Mouse (Mus musculus): ENCODE measurements around the gene Pcsk5.

Gene Pcsk5

DNA sequence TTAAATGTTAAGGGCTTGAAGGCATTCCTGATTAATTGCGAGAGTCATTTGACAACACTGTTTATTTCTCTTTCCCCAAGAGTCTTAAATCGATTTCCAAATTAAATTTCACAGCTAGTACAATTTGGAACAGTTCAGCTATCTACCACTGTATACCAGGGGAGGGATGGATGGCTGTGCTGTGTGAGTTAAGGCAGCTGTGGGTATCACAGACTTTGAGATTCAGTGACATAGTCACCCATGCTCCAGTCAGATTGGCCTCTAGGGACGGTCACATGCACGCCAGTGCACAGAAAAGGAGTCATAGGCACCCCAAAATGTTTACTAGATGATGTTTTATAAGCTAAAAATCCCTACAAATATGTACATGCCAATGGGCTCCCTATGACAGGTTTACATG, 260.0 kb downstream of the Pcsk5 start:
- DNase-seq (ENCODE audit: low read depth, low spot score): no peak

GRCm38 (mm10) chr19:17574564-17574963, 262.9 kb downstream of the Pcsk5 start:
- DNase-seq (ENCODE audit: low read depth, low spot score): no peak

GRCm38 (mm10) chr19:17572315-17572714, 265.1 kb downstream of the Pcsk5 start:
- no peak for DNase-seq (ENCODE audit: low read depth, low spot score)

DNA sequence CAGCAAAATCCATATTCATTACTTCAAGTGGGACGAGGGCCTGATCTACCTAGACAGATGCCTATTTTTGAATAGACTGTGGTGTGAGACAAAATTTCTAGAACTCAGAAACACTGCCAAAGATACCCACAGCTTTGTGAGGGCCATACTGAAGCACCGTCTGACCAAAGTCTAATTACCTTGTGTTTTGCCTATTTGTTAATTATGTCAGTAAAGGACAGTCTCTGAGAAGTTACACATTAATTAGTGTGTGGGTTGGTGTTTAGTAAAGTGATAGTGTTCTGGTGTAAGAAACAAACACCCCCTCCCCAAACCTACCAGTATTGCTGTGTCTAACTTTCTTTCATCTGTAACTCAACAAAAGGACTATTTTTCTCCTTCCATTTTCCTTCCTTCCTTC, 266.5 kb downstream of the Pcsk5 start:
- DNase-seq (ENCODE audit: low read depth, low spot score): no peak

GRCm38 (mm10) chr19:17567264-17567663, 270.2 kb downstream of the Pcsk5 start:
- DNase-seq (ENCODE audit: low read depth, low spot score): no peak

GRCm38 (mm10) chr19:17566097-17566496, 271.3 kb downstream of the Pcsk5 start:
- no peak for DNase-seq (ENCODE audit: low read depth, low spot score)

GRCm38 (mm10) chr19:17558764-17559163, 278.7 kb downstream of the Pcsk5 start:
- DNase-seq (ENCODE audit: low read depth, low spot score): no peak

DNA sequence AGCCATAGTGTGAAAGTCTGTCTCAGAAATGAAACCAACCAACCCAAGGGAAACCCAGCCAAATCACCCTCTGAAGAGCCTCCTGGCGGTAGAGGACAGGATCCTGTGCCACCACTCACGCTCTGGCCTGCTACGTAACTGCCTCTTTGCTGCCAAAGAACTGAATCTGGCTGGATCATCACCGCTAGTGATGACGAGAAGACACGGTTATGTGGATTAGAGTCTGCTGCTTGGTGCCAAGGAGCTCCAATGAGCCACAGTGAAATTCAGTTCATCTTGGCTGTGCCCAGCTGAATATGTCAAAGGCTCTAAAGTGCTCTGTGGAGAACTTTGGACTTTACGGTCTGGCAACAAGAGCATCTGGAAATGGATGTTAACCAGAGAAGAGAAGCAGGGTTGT, 282.3 kb downstream of the Pcsk5 start:
- DNase-seq (ENCODE audit: low read depth, low spot score): no peak

GRCm38 (mm10) chr19:17554571-17554970, 282.9 kb downstream of the Pcsk5 start:
- DNase-seq (ENCODE audit: low read depth, low spot score): no peak

GRCm38 (mm10) chr19:17553396-17554100, 283.9 kb downstream of the Pcsk5 start:
- DNase-seq (ENCODE audit: low read depth, low spot score): no peak

GRCm38 (mm10) chr19:17528746-17529532, 308.5 kb downstream of the Pcsk5 start:
- no peak for DNase-seq (ENCODE audit: low read depth, low spot score)

- no peak for DNase-seq (ENCODE audit: low read depth, low spot score)
These were observed 311.9 kb downstream of the Pcsk5 start for GRCm38 (mm10) chr19:17525558-17525957.

- DNase-seq (ENCODE audit: low read depth, low spot score): no peak
These were observed 323.0 kb downstream of the Pcsk5 start for GRCm38 (mm10) chr19:17514456-17514855.

DNA sequence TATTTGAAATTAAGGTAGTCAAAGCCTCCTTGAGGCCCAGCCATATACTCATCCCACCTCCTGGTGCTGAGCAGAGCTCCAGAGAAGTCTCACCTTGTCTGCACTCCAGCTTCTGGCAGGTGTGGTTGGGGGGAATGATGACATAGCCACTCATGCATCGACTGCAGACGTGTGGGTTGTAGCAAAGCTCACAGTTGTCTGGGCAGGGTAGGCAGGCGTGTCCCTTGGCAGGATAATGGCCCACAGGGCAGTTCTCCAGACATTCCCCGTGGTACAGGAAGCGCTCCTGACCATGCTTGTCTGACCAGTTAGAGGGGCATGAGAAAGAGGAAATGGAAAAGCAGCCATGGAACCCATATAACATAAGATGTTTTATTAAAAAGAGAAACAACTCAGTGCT, 326.1 kb downstream of the Pcsk5 start:
- no peak for DNase-seq (ENCODE audit: low read depth, low spot score)

DNA sequence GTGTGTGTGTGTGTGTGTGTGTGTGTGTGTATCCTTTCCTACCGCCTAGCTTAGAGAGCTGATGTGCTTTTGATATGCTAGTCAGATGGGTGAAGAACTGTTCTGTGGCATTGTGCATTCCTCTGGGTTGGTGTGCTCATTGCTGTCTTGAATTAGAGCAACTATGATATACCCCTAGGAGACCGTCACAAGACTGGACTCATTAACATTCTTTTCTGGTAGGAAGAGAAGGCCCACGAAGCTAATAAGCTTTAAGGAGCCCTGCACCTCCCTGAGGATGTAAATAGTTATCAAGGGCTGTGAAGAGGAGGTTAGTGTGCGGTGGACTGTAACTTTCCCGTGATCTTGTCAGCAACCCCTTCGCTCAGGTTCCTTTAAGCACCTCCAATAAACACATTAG, 333.2 kb downstream of the Pcsk5 start:
- no peak for DNase-seq (ENCODE audit: low read depth, low spot score)

- no peak for DNase-seq (ENCODE audit: low read depth, low spot score)
These were observed 338.7 kb downstream of the Pcsk5 start for GRCm38 (mm10) chr19:17498586-17499235.

DNA sequence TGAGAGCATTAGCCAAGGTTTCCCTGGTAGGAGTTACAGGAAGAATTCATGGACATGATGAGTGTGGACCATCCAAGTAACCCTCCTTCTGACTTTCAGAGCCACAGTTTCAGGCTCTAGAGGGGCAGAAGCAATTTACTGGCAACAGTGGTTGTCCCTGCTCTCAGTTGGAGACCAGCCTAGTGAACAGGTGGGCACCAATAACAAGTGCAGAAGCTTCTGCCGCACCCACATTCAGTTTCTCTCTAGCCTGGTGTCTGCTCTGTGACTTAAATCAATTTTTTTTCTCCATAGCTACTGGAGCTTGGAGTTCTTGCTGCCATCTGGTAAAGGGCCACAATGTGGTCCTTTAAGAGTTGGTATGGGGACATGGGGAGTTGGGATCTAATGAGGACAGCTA, 341.3 kb downstream of the Pcsk5 start:
- no peak for DNase-seq (ENCODE audit: low read depth, low spot score)

- no peak for DNase-seq (ENCODE audit: low read depth, low spot score)
These were observed 345.4 kb downstream of the Pcsk5 start for GRCm38 (mm10) chr19:17491822-17492544.

- no peak for DNase-seq (ENCODE audit: low read depth, low spot score)
These were observed 346.1 kb downstream of the Pcsk5 start for GRCm38 (mm10) chr19:17491322-17491721.

DNA sequence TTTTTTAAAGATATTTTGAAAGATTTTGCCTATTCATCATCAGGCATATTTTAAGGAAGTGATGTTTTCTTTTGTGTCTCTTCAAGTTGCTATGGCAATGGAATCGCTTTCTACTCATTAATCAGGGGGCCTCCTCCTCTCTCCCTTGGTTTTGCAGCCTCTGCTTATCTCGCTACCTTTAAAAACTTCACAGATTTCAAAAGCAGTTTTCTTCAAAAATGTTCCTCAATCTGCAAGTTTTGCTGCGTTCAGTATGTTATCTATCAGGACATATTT, 347.6 kb downstream of the Pcsk5 start:
- no peak for DNase-seq (ENCODE audit: low read depth, low spot score)

GRCm38 (mm10) chr19:17489041-17489865, 348.2 kb downstream of the Pcsk5 start:
- no peak for DNase-seq (ENCODE audit: low read depth, low spot score)
